In the genomic region with DNA sequence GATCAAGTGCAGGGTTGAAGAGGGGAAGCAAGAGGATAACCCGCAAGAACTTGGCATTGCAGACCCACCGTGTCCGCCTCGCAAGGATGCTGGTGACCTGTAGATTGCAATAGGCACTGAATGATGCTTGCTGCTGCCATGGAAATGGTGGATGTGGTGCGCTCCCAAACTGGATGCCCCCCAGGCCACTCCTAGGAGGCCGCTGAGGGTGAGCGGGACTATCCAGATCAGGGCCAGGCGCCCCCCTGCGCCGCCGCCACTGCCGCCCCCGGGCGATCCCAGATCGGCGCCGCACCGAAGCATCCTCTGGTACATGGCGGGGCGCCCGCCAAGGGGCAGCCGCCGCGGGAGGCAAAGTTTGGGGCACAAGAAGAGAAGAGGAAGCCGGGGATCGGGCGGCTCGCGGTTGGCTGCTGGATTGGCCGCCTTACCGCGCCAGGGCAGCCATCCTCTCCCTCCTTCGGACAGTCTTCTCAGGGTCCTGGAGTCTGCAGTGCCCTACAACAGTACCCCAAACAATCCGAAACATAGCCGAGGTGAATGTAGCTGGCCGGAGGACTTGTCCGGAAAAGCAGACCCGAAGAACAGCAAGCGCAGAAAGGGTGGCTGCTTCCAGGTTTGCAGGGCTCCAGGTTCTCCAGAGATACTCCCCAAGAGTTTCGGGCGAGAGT, we compare ENCODE assay signal across 9 mouse cellular contexts.
DNase-seq lines count a peak whose midpoint lies in the region; ATAC-seq and TF ChIP-seq lines count a peak whose summit lies in the region.
"Had no signal": no experiment of that assay in that cellular context is flagged by ENCODE, and none has a peak within 500 bp of the region (broad histone marks: within the 10 kb centered on the region; RNA-seq: fewer than 3 reads in every experiment).

No protein-coding gene starts in this region.

- TF ChIP-seq POLR2A in bone marrow, adult 2 months (IDR thresholded peaks at IDR 0.05; ENCODE audit: borderline replicate concordance, control insufficient read depth, low read depth, low read length), result no peak

- no peak overlapping the region for H3K27ac ChIP-seq in kidney, embryonic 15.5 days
- H3K27ac ChIP-seq in bone marrow, adult 2 months (ENCODE audit: control insufficient read depth, insufficient read depth, low read depth, low read length, poor library complexity), result no peak overlapping the region
- no peak overlapping the region for H3K27ac ChIP-seq in embryonic facial prominence, embryonic 13.5 days
- H3K27ac ChIP-seq in midbrain, embryonic 16.5 days (ENCODE audit: low read length), result peak overlapping the region; percentile 93
- H3K27ac ChIP-seq: liver, embryonic 14.5 days had no signal

- H3K4me2 ChIP-seq in kidney, embryonic 15.5 days, result peak overlapping the region; percentile 93
- H3K4me2 ChIP-seq in embryonic facial prominence, embryonic 13.5 days, result peak overlapping the region; percentile 95
- peak overlapping the region; percentile 55 for H3K4me2 ChIP-seq in midbrain, embryonic 16.5 days (ENCODE audit: low read length)

- DNase-seq in kidney, postnatal 25 days, result no peak
- DNase-seq in layer of hippocampus, postnatal 36 days, result peak; percentile 38 to 47
- DNase-seq in kidney, adult 11 months, result no peak

- WGBS in kidney, embryonic 15.5 days, result under 1% methylated on average over 41 of the region's 41 CpGs
- WGBS in bone marrow, adult 2 months, result 2% methylated on average over 41 of the region's 41 CpGs
- under 1% methylated on average over 41 of the region's 41 CpGs for WGBS in embryonic facial prominence, embryonic 13.5 days
- WGBS in midbrain, embryonic 16.5 days, result under 1% methylated on average over 39 of the region's 41 CpGs

- no peak for TF ChIP-seq CTCF in bone marrow, adult 2 months (IDR thresholded peaks at IDR 0.05; ENCODE audit: control insufficient read depth, insufficient read depth, low read length)

- H3K4me1 ChIP-seq in kidney, embryonic 15.5 days, result peaks cover 20% of the 10 kb centered on the region
- no peaks in the 10 kb centered on the region for H3K4me1 ChIP-seq in bone marrow, adult 2 months (ENCODE audit: control insufficient read depth, insufficient read depth, low read length)
- peaks cover 8% of the 10 kb centered on the region for H3K4me1 ChIP-seq in embryonic facial prominence, embryonic 13.5 days
- H3K4me1 ChIP-seq in midbrain, embryonic 16.5 days (ENCODE audit: control insufficient read depth, insufficient read depth, low read length), result peaks cover 12% of the 10 kb centered on the region; the same call in 1 of the 2 replicates

- peak overlapping the region; percentile 45 for H3K9ac ChIP-seq in kidney, embryonic 15.5 days
- peak overlapping the region; percentile 70 for H3K9ac ChIP-seq in embryonic facial prominence, embryonic 13.5 days
- H3K9ac ChIP-seq in midbrain, embryonic 16.5 days (ENCODE audit: low read depth, low read length), result peak overlapping the region; percentile 95
- H3K9ac ChIP-seq: liver, embryonic 14.5 days had no signal

- ATAC-seq in kidney, embryonic 15.5 days (replicated peaks; ENCODE audit: low FRiP score), result peak; percentile 63
- ATAC-seq in embryonic facial prominence, embryonic 13.5 days (ENCODE audit: insufficient number of reproducible peaks, insufficient read depth, low FRiP score, low TSS enrichment, low read depth), result peak; percentile 29; the same call in 1 of the 2 replicates
- ATAC-seq in midbrain, embryonic 16.5 days, result peak; percentile 61
- ATAC-seq in monocyte, adult 5-6 weeks (replicated peaks; ENCODE audit: insufficient number of reproducible peaks, low FRiP score, low TSS enrichment, poor library complexity, severe bottlenecking), result no peak

- H3K27me3 ChIP-seq in kidney, embryonic 15.5 days, result peaks cover 38% of the 10 kb centered on the region
- peaks cover 52% of the 10 kb centered on the region for H3K27me3 ChIP-seq in embryonic facial prominence, embryonic 13.5 days
- H3K27me3 ChIP-seq in midbrain, embryonic 16.5 days (ENCODE audit: control insufficient read depth, insufficient read depth, low read depth, low read length), result no peaks in the 10 kb centered on the region

- no peaks in the 10 kb centered on the region for H3K9me3 ChIP-seq in kidney, embryonic 15.5 days (replicated peaks)
- H3K9me3 ChIP-seq in embryonic facial prominence, embryonic 13.5 days, result no peaks in the 10 kb centered on the region
- H3K9me3 ChIP-seq in midbrain, embryonic 16.5 days (replicated peaks; ENCODE audit: control insufficient read depth, low read length, poor library complexity, severe bottlenecking), result no peaks in the 10 kb centered on the region

- no peaks in the 10 kb centered on the region for H3K36me3 ChIP-seq in kidney, embryonic 15.5 days
- no peaks in the 10 kb centered on the region for H3K36me3 ChIP-seq in embryonic facial prominence, embryonic 13.5 days
- no peaks in the 10 kb centered on the region for H3K36me3 ChIP-seq in midbrain, embryonic 16.5 days (ENCODE audit: control insufficient read depth, insufficient read depth, low read length)

- H3K4me3 ChIP-seq in kidney, embryonic 15.5 days (replicated peaks), result peak overlapping the region; percentile 54
- peak overlapping the region; percentile 50 for H3K4me3 ChIP-seq in bone marrow, adult 2 months (replicated peaks; ENCODE audit: control insufficient read depth, low read depth, low read length)
- H3K4me3 ChIP-seq in embryonic facial prominence, embryonic 13.5 days, result peak overlapping the region; percentile 55
- peak overlapping the region; percentile 76 for H3K4me3 ChIP-seq in midbrain, embryonic 16.5 days (ENCODE audit: low read depth, low read length)

Comparison
In these comparisons a context has a peak if more than half of its experiments do, and no peak if none do; other contexts are left out.
1. H3K9ac ChIP-seq: peak in every context shown above with its lines; median percentile 95 in midbrain, embryonic 16.5 days; 70 in embryonic facial prominence, embryonic 13.5 days; 45 in kidney, embryonic 15.5 days.
2. DNase-seq: peak in layer of hippocampus, postnatal 36 days (2 of 2); none in kidney, postnatal 25 days (0 of 2) and kidney, adult 11 months (single experiment).
3. Peak in every context shown above with its lines, with median percentiles within 50 percentile points of each other: H3K4me2 ChIP-seq and H3K4me3 ChIP-seq.